Mouse (Mus musculus): ENCODE results near the gene U2af1. TPM values are rescaled to one million over a fixed set of nuclear protein-coding genes. Genes with fewer than 3 reads are reported as not detected.
"Not testable (repeated sequence)": the region's sequence is repeated elsewhere in the genome, so short reads cannot be mapped to it uniquely, and the experiment has no call there.

Gene U2af1
- 102 and 114 TPM in 2 replicates for polyA plus RNA-seq (2012; rRNA removed)

GRCm38 (mm10) chr17:31658468-31659185, at the start of gene U2af1:
TSS of gene U2af1 (minus strand) at chr17:31658892.
- Histone ChIP-seq H3K27ac (ENCODE audit: control insufficient read depth, insufficient read depth, low read length) (peak within 1 kb of the TSS; percentile 17), H3K27me3 (ENCODE audit: control insufficient read depth, insufficient read depth, low read length) (no peaks in the 10 kb centered on the region)

GRCm38 (mm10) chr17:31705271-31706020, 46.8 kb upstream of the U2af1 start:
- no peaks in the 10 kb centered on the region for H3K27me3 ChIP-seq (ENCODE audit: control insufficient read depth, insufficient read depth, low read length)
- H3K36me3 ChIP-seq (ENCODE audit: control insufficient read depth, insufficient read depth, low read length): no peaks in the 10 kb centered on the region
- no peak overlapping the region for H3K27ac ChIP-seq (ENCODE audit: control insufficient read depth, insufficient read depth, low read length)
- no peak overlapping the region for H3K4me3 ChIP-seq (ENCODE audit: control insufficient read depth, insufficient read depth, low read length)
- no peaks in the 10 kb centered on the region for H3K4me1 ChIP-seq (replicated peaks; ENCODE audit: control insufficient read depth, insufficient read depth, low read length)
- 92% methylated on average over 20 of the region's 20 CpGs for WGBS
- no peak for DNase-seq
- TF ChIP-seq CTCF (IDR thresholded peaks at IDR 0.05; ENCODE audit: borderline replicate concordance, control insufficient read depth, extremely low read depth, insufficient read depth, low read length, poor library complexity): no peak
- no peak for TF ChIP-seq POLR2A (IDR thresholded peaks at IDR 0.05; ENCODE audit: control insufficient read depth, extremely low read depth, insufficient read depth, low read length, poor library complexity)

More at GRCm38 (mm10) chr17:31658468-31659185, at the start of gene U2af1:
- under 1% methylated on average over 77 of the region's 77 CpGs for WGBS
- H3K36me3 ChIP-seq (ENCODE audit: control insufficient read depth, insufficient read depth, low read length): peaks cover 14% of the 10 kb centered on the region
- peaks cover 17% of the 10 kb centered on the region for H3K4me1 ChIP-seq (replicated peaks; ENCODE audit: control insufficient read depth, insufficient read depth, low read length)
- peak; percentile 98 for DNase-seq
- TF ChIP-seq CTCF (IDR thresholded peaks at IDR 0.05; ENCODE audit: borderline replicate concordance, control insufficient read depth, extremely low read depth, insufficient read depth, low read length, poor library complexity): peak; percentile 51
- TF ChIP-seq POLR2A (IDR thresholded peaks at IDR 0.05; ENCODE audit: control insufficient read depth, extremely low read depth, insufficient read depth, low read length, poor library complexity): peak; percentile 66
- H3K4me3 ChIP-seq (ENCODE audit: control insufficient read depth, insufficient read depth, low read length): peak within 1 kb of the TSS; percentile 75

GRCm38 (mm10) chr17:31703276-31703980, 44.7 kb upstream of the U2af1 start:
- H3K36me3 ChIP-seq (ENCODE audit: control insufficient read depth, insufficient read depth, low read length): no peaks in the 10 kb centered on the region
- DNase-seq: no peak
- H3K27ac ChIP-seq (ENCODE audit: control insufficient read depth, insufficient read depth, low read length): no peak overlapping the region
- no peaks in the 10 kb centered on the region for H3K27me3 ChIP-seq (ENCODE audit: control insufficient read depth, insufficient read depth, low read length)
- H3K4me3 ChIP-seq (ENCODE audit: control insufficient read depth, insufficient read depth, low read length): no peak overlapping the region
- TF ChIP-seq POLR2A (IDR thresholded peaks at IDR 0.05; ENCODE audit: control insufficient read depth, extremely low read depth, insufficient read depth, low read length, poor library complexity) (no peak), CTCF (IDR thresholded peaks at IDR 0.05; ENCODE audit: borderline replicate concordance, control insufficient read depth, extremely low read depth, insufficient read depth, low read length, poor library complexity) (no peak)
- H3K4me1 ChIP-seq (replicated peaks; ENCODE audit: control insufficient read depth, insufficient read depth, low read length): no peaks in the 10 kb centered on the region
- WGBS: 83% methylated on average over 6 of the region's 6 CpGs

- Histone ChIP-seq H3K27ac (ENCODE audit: control insufficient read depth, insufficient read depth, low read length) (no peak overlapping the region), H3K4me3 (ENCODE audit: control insufficient read depth, insufficient read depth, low read length) (no peak overlapping the region), H3K27me3 (ENCODE audit: control insufficient read depth, insufficient read depth, low read length) (no peaks in the 10 kb centered on the region), H3K36me3 (ENCODE audit: control insufficient read depth, insufficient read depth, low read length) (no peaks in the 10 kb centered on the region), H3K4me1 (replicated peaks; ENCODE audit: control insufficient read depth, insufficient read depth, low read length) (peaks cover 6% of the 10 kb centered on the region)
- 91% methylated on average over 11 of the region's 11 CpGs for WGBS
- TF ChIP-seq POLR2A (IDR thresholded peaks at IDR 0.05; ENCODE audit: control insufficient read depth, extremely low read depth, insufficient read depth, low read length, poor library complexity) (no peak), CTCF (IDR thresholded peaks at IDR 0.05; ENCODE audit: borderline replicate concordance, control insufficient read depth, extremely low read depth, insufficient read depth, low read length, poor library complexity) (no peak)
- no peak for DNase-seq
Observed at GRCm38 (mm10) chr17:31698347-31698746, 39.7 kb upstream of the U2af1 start.

- H3K27me3 ChIP-seq (ENCODE audit: control insufficient read depth, insufficient read depth, low read length); DNase-seq; H3K36me3 ChIP-seq (ENCODE audit: control insufficient read depth, insufficient read depth, low read length); H3K4me3 ChIP-seq (ENCODE audit: control insufficient read depth, insufficient read depth, low read length); H3K27ac ChIP-seq (ENCODE audit: control insufficient read depth, insufficient read depth, low read length): not testable (repeated sequence)
- H3K4me1 ChIP-seq (replicated peaks; ENCODE audit: control insufficient read depth, insufficient read depth, low read length): peaks cover 13% of the 10 kb centered on the region
- 94% methylated on average over 7 of the region's 7 CpGs for WGBS
Observed at GRCm38 (mm10) chr17:31695356-31695755, 36.7 kb upstream of the U2af1 start.

GRCm38 (mm10) chr17:31694949-31695348, 36.3 kb upstream of the U2af1 start:
- TF ChIP-seq POLR2A (IDR thresholded peaks at IDR 0.05; ENCODE audit: control insufficient read depth, extremely low read depth, insufficient read depth, low read length, poor library complexity): no peak

More at GRCm38 (mm10) chr17:31694949-31695348, 36.3 kb upstream of the U2af1 start:
- Histone ChIP-seq H3K27me3 (ENCODE audit: control insufficient read depth, insufficient read depth, low read length) (no peaks in the 10 kb centered on the region), H3K36me3 (ENCODE audit: control insufficient read depth, insufficient read depth, low read length) (no peaks in the 10 kb centered on the region), H3K4me3 (ENCODE audit: control insufficient read depth, insufficient read depth, low read length) (no peak overlapping the region), H3K27ac (ENCODE audit: control insufficient read depth, insufficient read depth, low read length) (no peak overlapping the region), H3K4me1 (replicated peaks; ENCODE audit: control insufficient read depth, insufficient read depth, low read length) (peaks cover 13% of the 10 kb centered on the region)
- no peak for DNase-seq
- 38% methylated on average over 1 of the region's 1 CpGs for WGBS

Measured in thymus, adult 2 months (tissue).